Mouse (Mus musculus) lung, postnatal 10 days (tissue): ENCODE data around the gene S100a1.
A peak's percentile ranks its signal among the peaks of the same experiment; 100 is the strongest.

Experiments used
- DNase-seq: peaks from one replicate; pipeline ENCODE4 v3.0.0; 2021

Gene S100a1

DNA sequence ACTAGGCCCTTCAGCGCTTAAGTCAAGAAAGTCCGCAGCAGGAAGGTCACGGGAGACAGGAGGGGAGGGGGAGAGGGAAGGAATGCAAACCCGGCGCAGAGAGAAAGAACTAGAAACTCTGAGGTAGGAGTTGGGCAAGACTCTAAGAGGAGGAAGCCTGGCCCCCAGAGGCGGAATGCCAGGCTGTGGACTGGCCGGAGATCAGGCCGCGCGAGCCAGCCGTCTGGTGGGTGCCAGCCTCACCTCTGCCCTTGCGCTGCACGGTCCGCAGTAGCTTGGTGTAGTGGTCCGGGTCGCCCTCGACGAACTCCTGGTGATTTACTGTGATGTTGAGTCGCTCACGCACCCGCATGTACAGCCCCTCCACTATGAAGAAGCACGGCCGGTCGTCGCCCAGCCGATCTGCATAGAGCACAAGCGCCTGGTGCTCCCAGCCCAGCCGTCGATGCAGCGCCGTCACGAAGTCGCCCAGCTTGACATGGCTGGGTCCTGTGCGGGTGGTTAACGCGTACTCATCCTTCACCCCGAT is 49.6 kb downstream of the S100a1 start:
- DNase-seq, result peak; percentile 78

GRCm38 (mm10) chr3:90462579-90462978 is 51.6 kb downstream of the S100a1 start:
- DNase-seq, result no peak

DNA sequence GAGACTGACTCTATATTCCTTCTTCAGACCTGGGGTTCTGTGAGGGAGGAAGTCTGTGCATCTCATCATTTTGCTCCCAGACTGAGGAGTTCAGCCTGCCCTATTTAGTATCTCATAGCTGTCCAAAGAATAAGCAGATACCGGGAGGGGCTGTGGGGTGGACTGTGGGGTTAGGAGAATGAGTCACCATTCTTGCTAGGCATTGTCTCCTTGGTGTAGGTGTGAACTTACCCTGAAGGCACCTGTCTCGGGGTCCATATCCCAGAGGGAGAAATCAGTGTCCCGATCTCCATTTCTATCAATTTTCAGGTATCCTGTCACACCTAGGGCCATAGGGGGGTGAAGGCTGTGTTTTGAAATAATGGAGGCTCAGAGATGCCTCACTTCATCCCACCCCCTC is 52.3 kb downstream of the S100a1 start:
- DNase-seq, result no peak
